Mouse (Mus musculus) adrenal gland, postnatal 25 days (tissue): ENCODE measurements at regions not wholly inside any gene's neighbourhood (a gene's known extent, or its start where the extent isn't known, plus 50 kb on each side); places are given as distances from the start of the nearest gene placed in this dataset.
"Not testable (repeated sequence)": the region's sequence is repeated elsewhere in the genome, so short reads cannot be mapped to it uniquely, and the experiment has no call there.

Experiments used
- DNase-seq: peaks from one replicate; pipeline ENCODE4 v3.0.0; 2021; ENCODE audit warnings: mixed read lengths

- DNase-seq: no peak
Measured at GRCm38 (mm10) chr1:47646681-47647080, 754.0 kb upstream of the Slc39a10 start.

GRCm38 (mm10) chr1:47606597-47606996 lies 713.9 kb upstream of the Slc39a10 start:
- DNase-seq: no peak

DNA sequence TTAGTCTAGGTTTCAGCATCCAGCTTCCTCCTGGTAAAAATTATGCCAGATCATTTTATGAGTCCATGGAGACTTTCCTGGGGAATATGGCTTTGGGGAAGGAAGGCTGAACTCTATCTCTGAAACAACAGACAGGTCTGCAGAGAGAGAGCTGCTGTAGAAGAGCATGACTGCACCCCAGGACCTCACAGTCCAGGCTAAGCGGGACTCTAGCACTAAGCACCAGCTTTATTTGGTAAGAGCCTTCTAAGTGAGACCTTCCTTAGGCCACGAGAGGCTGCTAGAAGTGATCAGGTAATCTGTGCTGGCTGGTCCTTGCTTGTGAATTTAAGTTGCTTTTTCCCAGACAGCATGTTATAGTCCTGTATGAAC lies 711.3 kb upstream of the Slc39a10 start:
- DNase-seq: no peak

GRCm38 (mm10) chr1:47603294-47603988 lies 710.8 kb upstream of the Slc39a10 start:
- DNase-seq: no peak

DNA sequence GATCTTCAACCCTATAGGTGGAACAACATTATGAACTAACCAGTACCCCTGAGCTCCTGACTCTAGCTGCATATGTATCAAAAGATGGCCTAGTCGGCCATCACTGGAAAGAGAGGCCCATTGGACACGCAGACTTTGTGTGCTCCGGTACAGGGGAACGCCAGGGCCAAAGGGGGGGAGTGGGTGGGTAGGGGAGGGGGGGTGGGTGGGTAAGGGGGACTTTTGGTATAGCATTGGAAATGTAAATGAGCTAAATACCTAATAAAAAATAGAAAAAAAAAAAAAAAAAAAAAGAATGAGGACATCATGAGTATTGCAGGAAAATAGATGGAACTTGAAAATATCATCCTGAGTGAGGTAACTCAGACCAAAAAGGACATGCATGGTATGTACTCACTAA lies 701.0 kb upstream of the Slc39a10 start:
- DNase-seq: not testable (repeated sequence)

DNA sequence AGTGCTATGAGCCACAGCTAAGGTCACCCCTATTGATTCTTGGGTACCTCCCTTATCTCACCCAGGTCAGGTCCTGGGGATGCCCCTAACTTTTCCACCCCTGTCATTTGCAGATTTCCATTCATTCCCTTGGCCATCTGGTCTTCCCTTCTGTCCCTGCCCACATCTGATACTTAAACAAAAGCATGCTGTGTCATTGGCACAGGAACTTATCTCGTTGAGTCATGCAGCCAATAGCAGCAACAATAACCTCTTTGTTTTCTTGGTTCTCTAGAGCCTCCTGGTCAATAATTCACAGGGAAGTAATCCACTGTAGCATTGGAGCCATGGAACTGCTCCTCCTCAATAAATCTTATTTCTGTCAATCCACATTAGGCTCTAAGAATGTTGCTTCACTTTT lies 653.0 kb upstream of the Slc39a10 start:
- DNase-seq: no peak

DNA sequence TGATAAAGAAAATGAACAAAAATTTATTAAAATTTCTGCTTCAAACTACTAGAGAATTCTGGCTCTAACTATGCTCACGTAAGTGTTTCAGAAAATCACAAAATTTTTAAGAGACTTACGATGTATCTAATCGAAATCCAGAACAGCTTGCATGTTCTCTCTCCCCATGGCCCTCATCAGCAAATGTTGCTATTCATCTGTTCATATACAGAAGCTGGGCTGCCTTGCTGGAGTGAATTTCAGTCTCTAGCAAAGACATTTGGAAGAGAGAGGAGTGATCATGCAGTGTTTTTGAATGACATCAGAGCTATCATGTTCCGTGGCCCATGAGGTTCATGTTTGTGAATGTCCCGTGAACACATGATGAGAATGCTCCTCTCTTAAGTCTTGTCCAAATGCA lies 618.8 kb upstream of the Slc39a10 start:
- DNase-seq: no peak

DNA sequence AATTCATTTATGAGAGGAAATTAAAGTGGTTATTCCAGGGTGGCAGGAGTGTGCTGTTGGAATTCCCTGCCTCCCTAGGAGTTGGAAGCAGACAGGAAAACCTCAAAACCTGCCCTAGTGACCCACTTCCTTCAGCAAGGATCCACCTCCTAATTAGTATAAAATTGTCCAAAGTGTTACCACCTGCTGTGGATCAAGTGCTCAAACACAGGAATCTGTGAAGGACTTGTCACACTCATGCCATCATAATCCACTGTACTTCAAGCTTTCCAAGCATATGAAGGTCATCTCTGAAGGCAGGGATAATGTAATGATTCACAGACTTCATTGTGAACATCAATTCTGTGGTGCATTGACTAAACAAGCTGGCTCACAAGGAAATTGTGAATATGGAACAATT lies 615.1 kb upstream of the Slc39a10 start:
- no peak for DNase-seq

GRCm38 (mm10) chr1:47488581-47489204 lies 596.0 kb upstream of the Slc39a10 start:
- DNase-seq: no peak

- DNase-seq: no peak
Measured at GRCm38 (mm10) chr1:47486087-47486486, 593.4 kb upstream of the Slc39a10 start.

DNA sequence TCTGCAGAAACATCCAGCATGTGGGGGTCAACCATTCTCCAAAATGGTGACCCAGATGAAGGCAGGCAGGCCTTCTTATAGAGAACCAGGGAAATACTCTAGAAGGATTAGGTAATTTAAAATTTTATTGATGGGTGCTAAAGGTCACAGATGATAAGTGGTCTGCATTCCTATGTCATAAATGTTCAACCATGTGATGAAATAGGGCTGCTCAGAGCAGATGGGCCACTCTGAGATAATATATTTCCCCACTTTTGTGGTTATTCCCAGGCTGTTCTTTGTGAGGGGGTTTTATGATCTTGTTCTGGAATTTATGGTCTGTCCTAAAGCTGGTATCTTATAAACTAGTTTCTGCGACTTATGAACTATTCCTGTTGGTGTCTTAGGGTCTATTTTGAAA lies 586.4 kb upstream of the Slc39a10 start:
- DNase-seq: no peak

DNA sequence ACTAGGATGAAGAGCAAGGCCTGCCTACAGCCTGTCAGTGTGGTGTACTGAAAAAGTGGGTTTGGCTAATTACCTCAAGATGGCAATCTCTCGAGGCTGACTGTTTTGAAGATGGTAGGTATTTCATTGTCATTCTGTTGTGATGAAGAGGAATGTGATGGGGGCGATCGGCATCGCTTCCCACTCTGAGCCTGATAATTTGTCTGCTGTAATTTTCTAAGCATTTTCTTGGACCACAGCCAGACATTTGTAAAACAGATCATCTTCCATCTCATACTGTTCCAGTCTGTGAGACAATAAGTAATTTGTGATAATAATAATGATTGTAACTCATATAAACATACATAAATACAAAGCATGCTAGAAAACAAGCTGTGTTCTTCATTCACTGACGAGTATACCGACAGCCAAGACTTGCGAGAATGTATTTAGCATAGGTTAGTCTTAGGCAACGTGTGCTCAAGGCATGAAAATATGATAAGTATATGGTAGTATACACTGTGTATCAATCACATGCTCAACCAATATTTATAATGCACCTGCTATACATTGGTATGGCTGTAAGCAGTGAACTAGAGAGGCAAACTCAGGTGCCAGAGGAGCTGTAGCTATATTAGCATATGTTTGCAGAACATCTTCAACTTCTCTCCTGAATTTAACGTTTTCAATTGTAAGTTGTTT lies 574.1 kb upstream of the Slc39a10 start:
- DNase-seq: no peak

- DNase-seq: no peak
Measured at GRCm38 (mm10) chr1:47448737-47449489, 556.3 kb upstream of the Slc39a10 start.

- no peak for DNase-seq
Measured at GRCm38 (mm10) chr1:47448070-47448469, 555.4 kb upstream of the Slc39a10 start.

GRCm38 (mm10) chr1:47446021-47446420 lies 553.4 kb upstream of the Slc39a10 start:
- DNase-seq: no peak

GRCm38 (mm10) chr1:47432829-47433228 lies 540.2 kb upstream of the Slc39a10 start:
- no peak for DNase-seq

DNA sequence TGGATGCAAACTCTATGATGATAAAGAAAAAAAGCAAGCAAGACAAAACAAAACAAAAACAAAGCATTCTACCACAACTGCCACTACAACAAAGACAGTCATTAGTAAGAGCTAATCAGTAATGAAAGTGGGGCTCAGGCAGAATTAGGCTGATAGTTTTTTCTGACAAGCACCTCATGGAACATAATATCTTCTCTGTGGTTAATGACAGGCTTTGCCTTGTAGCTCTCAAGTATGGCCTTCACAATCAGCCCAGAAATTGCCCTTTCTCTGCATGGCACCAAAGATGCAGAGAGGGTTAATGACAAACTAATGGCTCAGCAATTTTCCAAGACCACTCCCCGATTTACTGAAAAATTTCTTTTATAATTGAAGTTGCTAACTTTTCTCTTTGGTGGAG lies 512.5 kb upstream of the Slc39a10 start:
- DNase-seq: no peak

GRCm38 (mm10) chr1:47386579-47386978 lies 493.9 kb upstream of the Slc39a10 start:
- DNase-seq: no peak

DNA sequence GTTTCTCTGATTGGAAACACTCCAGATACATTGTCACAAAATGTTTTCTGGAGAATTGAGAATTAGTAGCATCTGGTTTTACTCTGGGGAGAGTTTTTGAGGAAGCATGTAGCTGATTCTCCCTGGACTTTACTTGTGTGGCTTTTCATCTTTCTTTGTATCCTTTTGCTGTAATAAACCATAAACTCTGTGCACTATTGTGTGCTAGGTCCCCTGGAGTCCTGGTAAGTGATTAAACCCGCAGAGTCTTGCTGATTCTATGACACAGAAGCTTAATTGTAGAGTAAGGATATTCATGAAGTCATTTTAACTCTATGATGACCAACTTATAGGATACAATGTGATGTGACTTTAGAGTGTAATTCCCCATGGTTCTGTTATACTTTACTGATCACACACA lies 486.1 kb upstream of the Slc39a10 start:
- no peak for DNase-seq

GRCm38 (mm10) chr1:47339718-47340439 lies 447.2 kb upstream of the Slc39a10 start:
- no peak for DNase-seq

DNA sequence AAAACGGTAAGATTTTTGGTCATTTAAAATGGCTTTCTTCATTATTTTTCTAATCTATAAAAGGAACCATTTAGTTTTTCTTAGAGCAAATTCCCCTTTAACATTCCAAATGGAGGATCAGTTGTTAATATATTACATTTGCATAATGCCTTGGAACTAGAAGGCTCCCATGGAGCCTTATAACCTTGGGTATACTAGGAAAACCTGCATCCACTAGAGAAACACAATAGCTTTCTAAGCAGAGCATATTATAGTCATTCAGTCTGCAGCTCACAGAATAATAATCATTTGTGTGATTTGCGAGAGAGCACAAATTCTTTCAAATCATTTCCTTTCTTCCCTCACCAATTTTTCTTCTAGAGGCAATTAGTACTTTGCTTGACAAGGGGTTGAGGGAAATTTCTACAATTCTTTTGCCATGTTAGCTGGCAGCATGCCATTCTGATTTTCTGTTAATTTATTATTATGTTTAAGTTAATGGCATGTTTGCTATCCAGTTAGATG lies 418.0 kb upstream of the Slc39a10 start:
- no peak for DNase-seq

DNA sequence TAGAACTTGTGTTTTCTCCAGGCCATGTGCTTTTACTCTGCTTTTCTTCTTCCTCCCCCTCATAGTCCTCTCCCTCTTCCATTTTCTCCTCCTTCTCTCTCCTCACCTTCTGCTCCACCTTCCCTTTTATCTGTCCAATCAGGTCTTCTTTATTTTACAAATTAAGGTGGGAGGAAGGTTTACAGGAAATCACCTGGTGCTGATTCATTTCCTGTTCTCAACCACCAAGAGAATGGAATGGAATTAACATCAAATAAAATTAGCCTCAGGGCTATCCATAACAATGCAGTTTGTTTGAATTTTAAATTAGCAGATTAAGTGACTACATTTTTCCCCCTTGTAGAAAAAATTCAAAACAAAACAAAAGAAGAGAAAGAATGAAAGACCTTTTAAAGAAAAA lies 414.3 kb upstream of the Slc39a10 start:
- no peak for DNase-seq
